ENCODE assay signal across 24 mouse cellular contexts in genomic region chr6:52320966-52321825, GRCm38 (mm10). TPM values are rescaled to one million over a fixed set of nuclear protein-coding genes. Genes with fewer than 3 reads are reported as not detected.
A peak's percentile ranks its signal among the peaks of the same experiment; 100 is the strongest.
DNase-seq lines count a peak whose midpoint lies in the region; ATAC-seq lines count a peak whose summit lies in the region.
"Had no signal": no experiment of that assay in that cellular context is flagged by ENCODE, and none has a peak within 500 bp of the region (broad histone marks: within the 10 kb centered on the region; RNA-seq: fewer than 3 reads in every experiment).

No protein-coding gene starts in this region.

- no peak overlapping the region for H3K9ac ChIP-seq in forebrain, embryonic 14.5 days (ENCODE audit: low read length)
- no peak overlapping the region for H3K9ac ChIP-seq in forebrain, embryonic 15.5 days (replicated peaks)
- no peak overlapping the region for H3K9ac ChIP-seq in midbrain, embryonic 11.5 days (ENCODE audit: low read length)
- no peak overlapping the region for H3K9ac ChIP-seq in midbrain, embryonic 16.5 days (ENCODE audit: low read depth, low read length)
- H3K9ac ChIP-seq in neural tube, embryonic 11.5 days (ENCODE audit: low read length) = no peak overlapping the region
- H3K9ac ChIP-seq: embryonic facial prominence, embryonic 15.5 days; heart, embryonic 12.5 days; liver, embryonic 15.5 days had no signal

- no peaks in the 10 kb centered on the region for H3K4me1 ChIP-seq in forebrain, embryonic 14.5 days (ENCODE audit: control insufficient read depth, insufficient read depth, low read length)
- H3K4me1 ChIP-seq in forebrain, embryonic 15.5 days = peaks cover 7% of the 10 kb centered on the region
- H3K4me1 ChIP-seq in midbrain, embryonic 11.5 days (ENCODE audit: control insufficient read depth, insufficient read depth, low read length) = peaks cover 6% of the 10 kb centered on the region
- H3K4me1 ChIP-seq in midbrain, embryonic 16.5 days (ENCODE audit: control insufficient read depth, insufficient read depth, low read length) = peaks cover 6% of the 10 kb centered on the region
- H3K4me1 ChIP-seq in neural tube, embryonic 11.5 days (ENCODE audit: control insufficient read depth, insufficient read depth, low read length) = peaks cover 10% of the 10 kb centered on the region

- WGBS in forebrain, embryonic 14.5 days = 3% methylated on average over 12 of the region's 12 CpGs
- WGBS in forebrain, embryonic 15.5 days = 5% methylated on average over 12 of the region's 12 CpGs
- 3% methylated on average over 12 of the region's 12 CpGs for WGBS in midbrain, embryonic 11.5 days
- 5% methylated on average over 12 of the region's 12 CpGs for WGBS in midbrain, embryonic 16.5 days
- 3% methylated on average over 12 of the region's 12 CpGs for WGBS in neural tube, embryonic 11.5 days

- peaks cover 92% of the 10 kb centered on the region for H3K27me3 ChIP-seq in forebrain, embryonic 14.5 days (replicated peaks; ENCODE audit: control insufficient read depth, insufficient read depth, low read length)
- peaks cover 95% of the 10 kb centered on the region for H3K27me3 ChIP-seq in forebrain, embryonic 15.5 days
- peaks cover 87% of the 10 kb centered on the region for H3K27me3 ChIP-seq in midbrain, embryonic 11.5 days (ENCODE audit: control insufficient read depth, insufficient read depth, low read length)
- H3K27me3 ChIP-seq in midbrain, embryonic 16.5 days (ENCODE audit: control insufficient read depth, insufficient read depth, low read depth, low read length) = peaks cover 67% of the 10 kb centered on the region
- H3K27me3 ChIP-seq in neural tube, embryonic 11.5 days (ENCODE audit: control insufficient read depth, insufficient read depth, low read length) = peaks cover 84% of the 10 kb centered on the region

- no peak overlapping the region for H3K4me3 ChIP-seq in forebrain, embryonic 14.5 days (ENCODE audit: low read depth, low read length)
- no peak overlapping the region for H3K4me3 ChIP-seq in forebrain, embryonic 15.5 days
- H3K4me3 ChIP-seq in midbrain, embryonic 11.5 days (ENCODE audit: low read depth, low read length) = no peak overlapping the region
- H3K4me3 ChIP-seq in midbrain, embryonic 16.5 days (ENCODE audit: low read depth, low read length) = no peak overlapping the region
- no peak overlapping the region for H3K4me3 ChIP-seq in neural tube, embryonic 11.5 days (ENCODE audit: low read depth, low read length)
- H3K4me3 ChIP-seq: embryonic facial prominence, embryonic 15.5 days; heart, embryonic 12.5 days; layer of hippocampus, adult 2 months; liver, embryonic 15.5 days; megakaryocyte, embryonic 14.5 days; myocyte had no signal

- no peak for ATAC-seq in forebrain, embryonic 14.5 days
- no peak for ATAC-seq in forebrain, embryonic 15.5 days (replicated peaks)
- ATAC-seq in midbrain, embryonic 11.5 days (ENCODE audit: low FRiP score) = no peak
- no peak for ATAC-seq in midbrain, embryonic 16.5 days
- ATAC-seq in neural tube, embryonic 11.5 days (ENCODE audit: insufficient read depth, low FRiP score, low TSS enrichment) = no peak
- ATAC-seq in CD4-positive, CD25-positive, alpha-beta regulatory T cell, adult 4 months = no peak
- ATAC-seq: activated CD4-positive, CD25-positive, alpha-beta regulatory T cell, adult 4 months; intestine, postnatal 0 days; Patski had no signal

- no peaks in the 10 kb centered on the region for H3K9me3 ChIP-seq in forebrain, embryonic 14.5 days (replicated peaks; ENCODE audit: control insufficient read depth, low read length)
- H3K9me3 ChIP-seq in forebrain, embryonic 15.5 days = no peaks in the 10 kb centered on the region
- no peaks in the 10 kb centered on the region for H3K9me3 ChIP-seq in midbrain, embryonic 11.5 days (ENCODE audit: control insufficient read depth, low read length)
- no peaks in the 10 kb centered on the region for H3K9me3 ChIP-seq in midbrain, embryonic 16.5 days (replicated peaks; ENCODE audit: control insufficient read depth, low read length, poor library complexity, severe bottlenecking)
- no peaks in the 10 kb centered on the region for H3K9me3 ChIP-seq in neural tube, embryonic 11.5 days (ENCODE audit: control insufficient read depth, low read length)
- H3K9me3 ChIP-seq: embryonic facial prominence, embryonic 15.5 days; heart, embryonic 12.5 days; liver, embryonic 15.5 days; megakaryocyte, embryonic 14.5 days had no signal

- H3K27ac ChIP-seq in forebrain, embryonic 14.5 days (ENCODE audit: low read depth, low read length) = no peak overlapping the region
- H3K27ac ChIP-seq in forebrain, embryonic 15.5 days (replicated peaks) = no peak overlapping the region
- H3K27ac ChIP-seq in midbrain, embryonic 11.5 days (ENCODE audit: low read depth, low read length) = no peak overlapping the region
- no peak overlapping the region for H3K27ac ChIP-seq in midbrain, embryonic 16.5 days (ENCODE audit: low read length)
- no peak overlapping the region for H3K27ac ChIP-seq in neural tube, embryonic 11.5 days (ENCODE audit: low read depth, low read length)
- H3K27ac ChIP-seq: embryonic facial prominence, embryonic 15.5 days; kidney, postnatal 0 days; layer of hippocampus, adult 2 months; liver, embryonic 15.5 days had no signal

- H3K4me2 ChIP-seq in forebrain, embryonic 14.5 days (ENCODE audit: low read length) = no peak overlapping the region
- H3K4me2 ChIP-seq in forebrain, embryonic 15.5 days (replicated peaks) = no peak overlapping the region
- H3K4me2 ChIP-seq in midbrain, embryonic 11.5 days = no peak overlapping the region
- no peak overlapping the region for H3K4me2 ChIP-seq in midbrain, embryonic 16.5 days (ENCODE audit: low read length)
- no peak overlapping the region for H3K4me2 ChIP-seq in neural tube, embryonic 11.5 days (ENCODE audit: low read depth)
- H3K4me2 ChIP-seq: embryonic facial prominence, embryonic 15.5 days; heart, embryonic 12.5 days; liver, embryonic 15.5 days had no signal

- peak; percentile 45 for DNase-seq in forebrain, embryonic 14.5 days (ENCODE audit: low spot score)
- DNase-seq in midbrain, embryonic 11.5 days (ENCODE audit: low spot score, missing footprints) = peak; percentile 95
- DNase-seq in embryo, embryonic 9.5 days (ENCODE audit: extremely low spot score) = peak; percentile 28
- DNase-seq in neural tube, embryonic 11.5 days (ENCODE audit: low spot score) = peak; percentile 35
- DNase-seq in spleen, postnatal 14 days (ENCODE audit: low spot score in 2 of 2) = no peak
- DNase-seq: adrenal gland, postnatal 25 days; B cell, adult 2 months; left cerebral cortex, postnatal 4 days; lung, postnatal 14 days; thymus, postnatal 36 days had no signal

- no peaks in the 10 kb centered on the region for H3K36me3 ChIP-seq in forebrain, embryonic 14.5 days (ENCODE audit: control insufficient read depth, insufficient read depth, low read length)
- no peaks in the 10 kb centered on the region for H3K36me3 ChIP-seq in forebrain, embryonic 15.5 days
- H3K36me3 ChIP-seq in midbrain, embryonic 11.5 days (ENCODE audit: control insufficient read depth, insufficient read depth, low read length) = no peaks in the 10 kb centered on the region
- H3K36me3 ChIP-seq in midbrain, embryonic 16.5 days (ENCODE audit: control insufficient read depth, insufficient read depth, low read length) = no peaks in the 10 kb centered on the region
- no peaks in the 10 kb centered on the region for H3K36me3 ChIP-seq in neural tube, embryonic 11.5 days (ENCODE audit: control insufficient read depth, insufficient read depth, low read length)
- H3K36me3 ChIP-seq: embryonic facial prominence, embryonic 15.5 days; heart, embryonic 12.5 days; liver, embryonic 15.5 days had no signal

RNA-seq across cellular contexts. Expression of gene Evx1, which starts 7.9 kb away (rescaled TPM):
- not detected in 2 replicates for polyA plus RNA-seq in forebrain, embryonic 14.5 days (2014; fragmentation: Nextera tagmentation; extraction: Ambion mirVana)
- not detected in 2 replicates for polyA plus RNA-seq in forebrain, embryonic 15.5 days (2015; fragmentation: Nextera tagmentation; extraction: Ambion mirVana)
- 0.23 and 0.30 TPM in 2 replicates for polyA plus RNA-seq in midbrain, embryonic 11.5 days (2014; fragmentation: Nextera tagmentation; extraction: Ambion mirVana)
- 0.46 and 0.48 TPM in 2 replicates for polyA plus RNA-seq in midbrain, embryonic 16.5 days (2015; fragmentation: Nextera tagmentation; extraction: Ambion mirVana)
- 1.9 TPM in 2 replicates for polyA plus RNA-seq in neural tube, embryonic 11.5 days (2014; fragmentation: Nextera tagmentation; extraction: Ambion mirVana)
- not detected for polyA plus RNA-seq in CD4-positive, CD25-positive, alpha-beta regulatory T cell, adult 4 months (2017; shearing (Covaris generic))
- polyA plus RNA-seq: activated CD4-positive, CD25-positive, alpha-beta regulatory T cell, adult 4 months; embryonic facial prominence, embryonic 15.5 days; forebrain, embryonic 11.5 days; heart, embryonic 12.5 days; kidney, postnatal 0 days; liver, embryonic 15.5 days; myocyte; Patski had no signal

Comparison
In these comparisons a context has a peak if more than half of its experiments do, and no peak if none do; other contexts are left out.
1. DNase-seq: peak in forebrain, embryonic 14.5 days (single experiment), midbrain, embryonic 11.5 days (single experiment), embryo, embryonic 9.5 days (single experiment) and neural tube, embryonic 11.5 days (single experiment); none in spleen, postnatal 14 days (0 of 2).